Mouse (Mus musculus): ENCODE results near the gene Kcnmb3.

Gene Kcnmb3

GRCm38 (mm10) chr3:32428921-32429320 lies 63.1 kb downstream of the Kcnmb3 start:
- DNase-seq = no peak

DNA sequence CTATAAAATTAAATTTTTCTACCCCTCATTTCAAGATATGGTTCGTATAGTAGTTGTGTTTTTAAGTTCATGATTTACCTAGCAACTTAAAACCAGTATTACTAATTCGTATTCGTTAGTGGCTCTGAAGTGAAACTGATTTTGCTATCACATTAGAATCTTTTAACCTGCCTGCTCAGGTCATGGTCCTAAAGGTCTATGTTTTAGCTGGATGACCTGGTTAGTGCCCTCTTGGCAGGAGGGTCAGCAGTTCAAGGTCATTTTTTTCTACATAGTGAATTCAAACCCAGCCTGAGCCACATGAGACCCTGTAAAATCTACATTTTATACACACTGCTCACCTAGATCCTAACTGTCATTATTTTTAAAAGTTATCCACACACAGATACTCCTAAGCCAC lies 63.7 kb downstream of the Kcnmb3 start:
- DNase-seq = no peak

- DNase-seq = no peak
Observed at GRCm38 (mm10) chr3:32427695-32428094, 64.3 kb downstream of the Kcnmb3 start.

All from liver (tissue).